Mouse (Mus musculus) liver, embryonic 15.5 days (tissue): ENCODE data around the gene Usp24. TPM values are rescaled to one million over a fixed set of nuclear protein-coding genes. Genes with fewer than 3 reads are reported as not detected.

Source experiments
- ATAC-seq: fragments of 200-750 bp; cut with Nextera tagmentation; 2 replicates; pipeline ENCODE4 v1.8.0; 2017; ENCODE audit warnings: moderate number of reproducible peaks, mild to moderate bottlenecking, moderate library complexity; ENCODE audit not compliant: insufficient read depth
- H3K27ac ChIP-seq: fragments of 300-500 bp; sonication (generic); replicated peaks from 2 replicates; pipeline ENCODE4 v1.5.1; 2015; ENCODE audit warnings: mild to moderate bottlenecking, inconsistent platforms
- H3K27me3 ChIP-seq: fragments of 300-500 bp; sonication (generic); 2 replicates; pipeline ENCODE4 v1.6.1; 2015; ENCODE audit warnings: mild to moderate bottlenecking, inconsistent platforms
- H3K36me3 ChIP-seq: fragments of 300-500 bp; sonication (generic); replicated peaks from 2 replicates; pipeline ENCODE4 v1.6.1; 2015; ENCODE audit warnings: moderate library complexity, mild to moderate bottlenecking, inconsistent platforms
- H3K4me1 ChIP-seq: fragments of 300-500 bp; sonication (generic); replicated peaks from 2 replicates; pipeline ENCODE4 v1.6.1; 2015; ENCODE audit warnings: inconsistent platforms
- H3K4me2 ChIP-seq: fragments of 300-500 bp; sonication (generic); 2 replicates; pipeline ENCODE4 v1.6.1; 2015; ENCODE audit warnings: moderate library complexity, mild to moderate bottlenecking, inconsistent platforms
- H3K4me3 ChIP-seq: fragments of 300-500 bp; sonication (generic); replicated peaks from 2 replicates; pipeline ENCODE4 v1.5.1; 2015; ENCODE audit warnings: mild to moderate bottlenecking, inconsistent platforms
- H3K9ac ChIP-seq: fragments of 300-500 bp; sonication (generic); 2 replicates; pipeline ENCODE4 v1.6.1; 2015; ENCODE audit warnings: moderate library complexity, mild to moderate bottlenecking, inconsistent platforms
- H3K9me3 ChIP-seq: fragments of 300-500 bp; sonication (generic); replicated peaks from 2 replicates; pipeline ENCODE4 v1.6.1; 2016; ENCODE audit warnings: inconsistent platforms
- WGBS: fragments of 180-500 bp; shearing (Covaris S2); methylation state at CpG from one replicate; pipeline ENCODE4 v1.1.7; 2015; ENCODE audit warnings: mixed read lengths; ENCODE audit not compliant: insufficient replicate concordance; 5-methylcytosine and 5-hydroxymethylcytosine counted together
- polyA plus RNA-seq: library from polyadenylated mRNA; unstranded; fragments of >200 nt; fragmentation: Nextera tagmentation; extraction: Ambion mirVana; gene quantifications from 2 replicates; pipeline ENCODE4 v1.2.1, GENCODE M21; 2015

Gene Usp24
- 5.1 and 6.2 TPM in 2 replicates for polyA plus RNA-seq

GRCm38 (mm10) chr4:106315921-106316350, at the start of gene Usp24:
TSS of gene Usp24 (plus strand) at chr4:106316213.
- H3K9ac ChIP-seq, result peak within 1 kb of the TSS; percentile 99
- H3K27me3 ChIP-seq, result no peaks in the 10 kb centered on the region
- H3K9me3 ChIP-seq, result no peaks in the 10 kb centered on the region
- ATAC-seq, result peak; percentile 90
- H3K4me2 ChIP-seq, result peak within 1 kb of the TSS; percentile 90
- peak within 1 kb of the TSS; percentile 97 for H3K4me3 ChIP-seq
- under 1% methylated on average over 55 of the region's 60 CpGs for WGBS
- H3K36me3 ChIP-seq, result 0 out of 2 replicates have a peak, but pooled peaks cover 6% of the 10 kb centered on the region
- peaks cover 65% of the 10 kb centered on the region for H3K4me1 ChIP-seq
- H3K27ac ChIP-seq, result peak within 1 kb of the TSS; percentile 95

- WGBS, result 48% methylated on average over 2 of the region's 2 CpGs
- no peak for ATAC-seq
- H3K4me2 ChIP-seq, result no peak overlapping the region
These were observed 39.1 kb upstream of the Usp24 start for GRCm38 (mm10) chr4:106276937-106277336.

GRCm38 (mm10) chr4:106279177-106279576, 36.8 kb upstream of the Usp24 start:
- ATAC-seq, result no peak
- WGBS, result 43% methylated on average over 4 of the region's 4 CpGs
- H3K4me1 ChIP-seq, result peaks cover 15% of the 10 kb centered on the region
- no peak overlapping the region for H3K9ac ChIP-seq
- no peak overlapping the region for H3K4me2 ChIP-seq
- no peak overlapping the region for H3K27ac ChIP-seq
- H3K9me3 ChIP-seq, result no peaks in the 10 kb centered on the region
- no peak overlapping the region for H3K4me3 ChIP-seq
- no peaks in the 10 kb centered on the region for H3K27me3 ChIP-seq
- H3K36me3 ChIP-seq, result no peaks in the 10 kb centered on the region

More at GRCm38 (mm10) chr4:106276937-106277336, 39.1 kb upstream of the Usp24 start:
- Histone ChIP-seq H3K27ac (no peak overlapping the region), H3K9me3 (no peaks in the 10 kb centered on the region), H3K9ac (no peak overlapping the region), H3K4me3 (no peak overlapping the region), H3K36me3 (no peaks in the 10 kb centered on the region), H3K4me1 (peaks cover 10% of the 10 kb centered on the region), H3K27me3 (no peaks in the 10 kb centered on the region)

- no peak for ATAC-seq
- Histone ChIP-seq H3K9me3 (no peaks in the 10 kb centered on the region), H3K27ac (no peak overlapping the region), H3K4me2 (peak overlapping the region; percentile 38; the same call in 1 of the 2 replicates), H3K4me1 (peaks cover 15% of the 10 kb centered on the region), H3K36me3 (no peaks in the 10 kb centered on the region), H3K27me3 (no peaks in the 10 kb centered on the region), H3K4me3 (no peak overlapping the region), H3K9ac (no peak overlapping the region)
- 60% methylated on average over 2 of the region's 2 CpGs for WGBS
These were observed 34.9 kb upstream of the Usp24 start for GRCm38 (mm10) chr4:106281128-106281491.

GRCm38 (mm10) chr4:106281492-106282122, 34.4 kb upstream of the Usp24 start:
- no peaks in the 10 kb centered on the region for H3K36me3 ChIP-seq
- H3K9ac ChIP-seq, result no peak overlapping the region
- 58% methylated on average over 8 of the region's 8 CpGs for WGBS
- H3K27me3 ChIP-seq, result no peaks in the 10 kb centered on the region
- H3K4me1 ChIP-seq, result peaks cover 15% of the 10 kb centered on the region
- ATAC-seq, result 0 out of 2 replicates have a peak, but pooled peaks have one; percentile 44
- H3K9me3 ChIP-seq, result no peaks in the 10 kb centered on the region
- H3K27ac ChIP-seq, result no peak overlapping the region; the same call in 1 of the 2 replicates
- H3K4me2 ChIP-seq, result peak overlapping the region; percentile 38
- H3K4me3 ChIP-seq, result no peak overlapping the region

GRCm38 (mm10) chr4:106282123-106282510, 33.9 kb upstream of the Usp24 start:
- no peak for ATAC-seq
- Histone ChIP-seq H3K4me2 (no peak overlapping the region), H3K9ac (no peak overlapping the region), H3K36me3 (no peaks in the 10 kb centered on the region), H3K9me3 (no peaks in the 10 kb centered on the region), H3K4me3 (no peak overlapping the region), H3K4me1 (peaks cover 15% of the 10 kb centered on the region), H3K27ac (no peak overlapping the region; the same call in 1 of the 2 replicates), H3K27me3 (no peaks in the 10 kb centered on the region)
- 69% methylated on average over 3 of the region's 3 CpGs for WGBS

- Histone ChIP-seq H3K4me1 (peaks cover 4% of the 10 kb centered on the region), H3K9ac (no peak overlapping the region), H3K9me3 (no peaks in the 10 kb centered on the region), H3K27me3 (no peaks in the 10 kb centered on the region), H3K27ac (no peak overlapping the region), H3K4me2 (no peak overlapping the region), H3K4me3 (no peak overlapping the region), H3K36me3 (no peaks in the 10 kb centered on the region)
- ATAC-seq, result no peak
- WGBS, result 58% methylated on average over 4 of the region's 4 CpGs
These were observed 28.9 kb upstream of the Usp24 start for GRCm38 (mm10) chr4:106286958-106287743.

- no peak overlapping the region for H3K27ac ChIP-seq
- H3K36me3 ChIP-seq, result no peaks in the 10 kb centered on the region
- 40% methylated on average over 2 of the region's 2 CpGs for WGBS
- peaks cover 5% of the 10 kb centered on the region for H3K4me1 ChIP-seq
- H3K4me2 ChIP-seq, result no peak overlapping the region
- no peaks in the 10 kb centered on the region for H3K9me3 ChIP-seq
- H3K27me3 ChIP-seq, result no peaks in the 10 kb centered on the region
- H3K9ac ChIP-seq, result no peak overlapping the region
- no peak for ATAC-seq
- no peak overlapping the region for H3K4me3 ChIP-seq
These were observed 25.8 kb upstream of the Usp24 start for GRCm38 (mm10) chr4:106290201-106290600.

- 55% methylated on average over 4 of the region's 4 CpGs for WGBS
- Histone ChIP-seq H3K4me1 (peaks cover 21% of the 10 kb centered on the region), H3K4me3 (no peak overlapping the region), H3K36me3 (no peaks in the 10 kb centered on the region), H3K9ac (no peak overlapping the region), H3K9me3 (no peaks in the 10 kb centered on the region), H3K27me3 (no peaks in the 10 kb centered on the region), H3K4me2 (no peak overlapping the region), H3K27ac (no peak overlapping the region)
- no peak for ATAC-seq
These were observed 23.2 kb upstream of the Usp24 start for GRCm38 (mm10) chr4:106292823-106293222.

- 43% methylated on average over 6 of the region's 6 CpGs for WGBS
- H3K27me3 ChIP-seq, result no peaks in the 10 kb centered on the region
- no peak for ATAC-seq
- no peak overlapping the region for H3K9ac ChIP-seq
- H3K4me2 ChIP-seq, result no peak overlapping the region
- H3K9me3 ChIP-seq, result no peaks in the 10 kb centered on the region
- H3K36me3 ChIP-seq, result no peaks in the 10 kb centered on the region
- H3K4me3 ChIP-seq, result no peak overlapping the region
- no peak overlapping the region for H3K27ac ChIP-seq
- H3K4me1 ChIP-seq, result peaks cover 21% of the 10 kb centered on the region
These were observed 22.5 kb upstream of the Usp24 start for GRCm38 (mm10) chr4:106293378-106294090.

- H3K9me3 ChIP-seq, result no peaks in the 10 kb centered on the region
- peaks cover 21% of the 10 kb centered on the region for H3K4me1 ChIP-seq
- no peaks in the 10 kb centered on the region for H3K27me3 ChIP-seq
- WGBS, result 48% methylated on average over 4 of the region's 4 CpGs
- no peak overlapping the region for H3K4me2 ChIP-seq
- ATAC-seq, result no peak
- H3K9ac ChIP-seq, result no peak overlapping the region
- no peaks in the 10 kb centered on the region for H3K36me3 ChIP-seq
- no peak overlapping the region for H3K4me3 ChIP-seq
- H3K27ac ChIP-seq, result no peak overlapping the region
These were observed 20.3 kb upstream of the Usp24 start for GRCm38 (mm10) chr4:106295696-106296095.
